Mouse (Mus musculus): ENCODE data around the gene Cpb1.

DNA sequence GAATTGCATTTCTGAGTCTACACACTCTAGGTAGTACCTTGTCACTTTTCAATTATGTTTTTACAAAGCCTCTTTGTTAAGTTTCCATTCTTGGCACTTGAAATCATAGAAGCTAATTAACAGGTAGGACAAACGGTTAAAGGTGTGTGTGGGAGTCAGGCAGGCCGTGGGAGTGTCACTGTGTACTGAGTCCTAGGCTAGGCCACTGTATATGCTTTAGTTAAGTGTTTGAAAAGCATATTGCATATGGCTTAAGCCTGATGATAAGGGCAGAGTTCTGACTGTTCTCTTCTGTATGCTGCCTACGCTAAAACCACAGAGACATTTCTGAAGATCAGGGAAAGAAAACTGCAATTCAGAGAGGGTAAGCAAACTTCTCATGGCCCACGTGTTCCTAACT lies 31.7 kb upstream of the Cpb1 start:
- no peak for TF ChIP-seq POLR2A (IDR thresholded peaks at IDR 0.05; ENCODE audit: insufficient read depth, low read depth, low read length)
- no peak for TF ChIP-seq CTCF (IDR thresholded peaks at IDR 0.05; ENCODE audit: insufficient read depth, low read depth, low read length)

All from olfactory bulb, adult 2 months (tissue).